In the genomic region with DNA sequence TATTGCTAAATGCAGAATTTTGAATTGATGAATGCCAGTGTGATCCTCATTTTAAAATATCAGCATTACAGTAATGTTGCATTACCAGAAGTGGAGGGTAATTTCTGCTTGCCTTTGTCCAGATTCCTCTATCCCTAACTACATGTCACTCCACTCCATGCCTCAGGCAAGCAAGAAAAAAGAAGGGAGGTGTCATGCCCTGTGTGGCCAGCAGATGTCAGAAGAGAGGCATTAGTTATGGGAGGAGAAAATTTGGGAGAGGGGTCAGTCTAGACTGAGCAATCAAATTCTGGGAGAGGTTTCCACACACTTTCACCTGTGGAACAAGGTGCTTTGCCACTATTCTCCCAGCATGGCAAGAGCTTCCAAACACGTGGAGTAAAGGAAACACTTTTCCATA, we compare ENCODE assay signal across 13 mouse cellular contexts. TPM values are rescaled to one million over a fixed set of nuclear protein-coding genes. Genes with fewer than 3 reads are reported as not detected.
A peak's percentile ranks its signal among the peaks of the same experiment; 100 is the strongest.
DNase-seq lines count a peak whose midpoint lies in the region; ATAC-seq and TF ChIP-seq lines count a peak whose summit lies in the region.
"Not testable (repeated sequence)": the region's sequence is repeated elsewhere in the genome, so short reads cannot be mapped to it uniquely, and the experiment has no call there.
"Had no signal": no experiment of that assay in that cellular context is flagged by ENCODE, and none has a peak within 500 bp of the region (broad histone marks: within the 10 kb centered on the region; RNA-seq: fewer than 3 reads in every experiment).

No protein-coding gene starts in this region.

- peak; percentile 29 for DNase-seq in ES-E14 (ENCODE audit: low read depth, low spot score)
- DNase-seq in hindbrain, embryonic 11.5 days (ENCODE audit: low spot score) = peak; percentile 54
- peak; percentile 2 for DNase-seq in left cerebral cortex, postnatal 4 days
- DNase-seq in lung, postnatal 36 days = peak; percentile 24
- peak; percentile 53 for DNase-seq in retina, embryonic 14.5 days (ENCODE audit: low spot score)
- peak; percentile 3 for DNase-seq in urinary bladder, postnatal 25 days (ENCODE audit: low spot score)

- WGBS in bone marrow, adult 2 months = 4% methylated on average over 1 of the region's 1 CpGs
- WGBS in hindbrain, embryonic 11.5 days = 10% methylated on average over 1 of the region's 1 CpGs

- H3K27ac ChIP-seq in ES-E14 (ENCODE audit: insufficient read depth, low read depth, low read length, poor library complexity, severe bottlenecking); bone marrow, adult 2 months (ENCODE audit: control insufficient read depth, insufficient read depth, low read depth, low read length, poor library complexity); embryonic fibroblast, embryonic 13.5 days (ENCODE audit: insufficient read depth, low read length); hindbrain, embryonic 11.5 days (ENCODE audit: low read depth, low read length): not testable (repeated sequence)

- H3K4me2 ChIP-seq in hindbrain, embryonic 11.5 days (replicated peaks; ENCODE audit: low read depth, low read length) = not testable (repeated sequence)

- not testable (repeated sequence) for H3K4me3 ChIP-seq in ES-E14 (ENCODE audit: insufficient read depth in 1 of 2, low read depth in 1 of 2, low read length in 2 of 2, poor library complexity in 1 of 2, severe bottlenecking in 1 of 2); bone marrow, adult 2 months (replicated peaks; ENCODE audit: control insufficient read depth, low read depth, low read length); embryonic fibroblast, embryonic 13.5 days (ENCODE audit: insufficient read depth, low read length); hindbrain, embryonic 11.5 days (ENCODE audit: low read depth, low read length)

- in situ Hi-C loops in ES-E14 (cut with MboI; ENCODE audit: low sequenced_read_pairs in 2 of 2, unreplicated experiment in 2 of 2) = not testable (repeated sequence)

- intact Hi-C loops in left cerebral cortex, postnatal 4 days (cut with DNase I) = not testable (repeated sequence)

- ATAC-seq in hindbrain, embryonic 11.5 days (ENCODE audit: low FRiP score) = not testable (repeated sequence)

- not testable (repeated sequence) for H3K9ac ChIP-seq in ES-E14 (ENCODE audit: insufficient read depth, low read depth, low read length, poor library complexity, severe bottlenecking); hindbrain, embryonic 11.5 days (ENCODE audit: low read depth, low read length)

- H3K27me3 ChIP-seq in hindbrain, embryonic 11.5 days (ENCODE audit: control insufficient read depth, insufficient read depth, low read length) = not testable (repeated sequence)

- H3K9me3 ChIP-seq in ES-E14 (ENCODE audit: control insufficient read depth, insufficient read depth, low read depth, low read length); hindbrain, embryonic 11.5 days (ENCODE audit: control insufficient read depth, low read length): not testable (repeated sequence)

- H3K36me3 ChIP-seq in ES-E14 (ENCODE audit: control insufficient read depth, insufficient read depth, low read length, poor library complexity, severe bottlenecking); hindbrain, embryonic 11.5 days (ENCODE audit: control insufficient read depth, insufficient read depth, low read length): not testable (repeated sequence)

- not testable (repeated sequence) for H3K4me1 ChIP-seq in ES-E14 (ENCODE audit: control insufficient read depth in 2 of 2, insufficient read depth in 2 of 2, low read length in 2 of 2, poor library complexity in 1 of 2); bone marrow, adult 2 months (ENCODE audit: control insufficient read depth, insufficient read depth, low read length); embryonic fibroblast, embryonic 13.5 days (ENCODE audit: control insufficient read depth, insufficient read depth, low read length); hindbrain, embryonic 11.5 days (replicated peaks; ENCODE audit: control insufficient read depth, insufficient read depth, low read length)

- not testable (repeated sequence) for TF ChIP-seq POLR2A in bone marrow, adult 2 months (IDR thresholded peaks at IDR 0.05; ENCODE audit: borderline replicate concordance, control insufficient read depth, low read depth, low read length); embryonic fibroblast, embryonic 13.5 days (IDR thresholded peaks at IDR 0.05; ENCODE audit: low read depth, low read length)

- TF ChIP-seq CTCF in bone marrow, adult 2 months (IDR thresholded peaks at IDR 0.05; ENCODE audit: control insufficient read depth, insufficient read depth, low read length) = peak; percentile 23; the same call in 1 of the 2 replicates
- peak; percentile 5; the same call in 1 of the 2 replicates for TF ChIP-seq CTCF in embryonic fibroblast, embryonic 13.5 days (IDR thresholded peaks at IDR 0.05; ENCODE audit: borderline replicate concordance, insufficient read depth, low read length)

RNA-seq across cellular contexts. Expression of gene Vmn2r9, which starts 14.3 kb away (rescaled TPM):
- total RNA-seq in ES-E14 (2012; rRNA removed) = not detected in 2 replicates
- not detected in 2 replicates for polyA plus RNA-seq in bone marrow, adult 2 months (2011; ENCODE audit: insufficient read depth, insufficient read length, low replicate concordance, missing spikeins)
- polyA plus RNA-seq in embryonic fibroblast, embryonic 13.5 days (2011; ENCODE audit: insufficient read length, low read depth, missing spikeins) = not detected in 2 replicates
- polyA plus RNA-seq in hindbrain, embryonic 11.5 days (2014; fragmentation: Nextera tagmentation; extraction: Ambion mirVana) = not detected in 2 replicates
- not detected for total RNA-seq in left cerebral cortex, postnatal 4 days (2021)
- total RNA-seq: gastrocnemius, adult 18-20 months; layer of hippocampus, postnatal 25 days had no signal
- polyA plus RNA-seq: heart, embryonic 13.5 days; liver, embryonic 15.5 days; stomach, embryonic 16.5 days had no signal

RNA-seq across cellular contexts. Expression of gene Vmn2r8, which starts 58.1 kb away (rescaled TPM):
- total RNA-seq in ES-E14 (2012; rRNA removed) = not detected in 2 replicates
- 0.11 TPM in 1 of 2 replicates, not detected in the other for polyA plus RNA-seq in bone marrow, adult 2 months (2011; ENCODE audit: insufficient read depth, insufficient read length, low replicate concordance, missing spikeins)
- not detected in 2 replicates for polyA plus RNA-seq in embryonic fibroblast, embryonic 13.5 days (2011; ENCODE audit: insufficient read length, low read depth, missing spikeins)
- not detected in 2 replicates for polyA plus RNA-seq in hindbrain, embryonic 11.5 days (2014; fragmentation: Nextera tagmentation; extraction: Ambion mirVana)
- not detected for total RNA-seq in left cerebral cortex, postnatal 4 days (2021)
- total RNA-seq: gastrocnemius, adult 18-20 months; layer of hippocampus, postnatal 25 days had no signal
- polyA plus RNA-seq: heart, embryonic 13.5 days; liver, embryonic 15.5 days; stomach, embryonic 16.5 days had no signal

Comparison
In these comparisons a context has a peak if more than half of its experiments do, and no peak if none do; other contexts are left out.
1. DNase-seq: peak in every context shown above with its lines; median percentile 54 in hindbrain, embryonic 11.5 days; 53 in retina, embryonic 14.5 days; 29 in ES-E14; 24 in lung, postnatal 36 days; 3 in urinary bladder, postnatal 25 days; 2 in left cerebral cortex, postnatal 4 days.